Mouse (Mus musculus) heart, embryonic 13.5 days (tissue): ENCODE measurements around the gene Aanat. TPM values are rescaled to one million over a fixed set of nuclear protein-coding genes. Genes with fewer than 3 reads are reported as not detected.

Experiments
- ATAC-seq: fragments of 200-750 bp; cut with Nextera tagmentation; 2 replicates; pipeline ENCODE4 v1.8.0; 2017; ENCODE audit warnings: moderate TSS enrichment; ENCODE audit not compliant: insufficient number of reproducible peaks, low FRiP score, low TSS enrichment; ENCODE audit errors: extremely low read depth
- H3K27ac ChIP-seq: fragments of 300-500 bp; sonication (generic); replicated peaks from 2 replicates; pipeline ENCODE4 v1.5.1; 2015; ENCODE audit warnings: moderate library complexity, mild to moderate bottlenecking, inconsistent platforms
- H3K27me3 ChIP-seq: fragments of 300-500 bp; sonication (generic); replicated peaks from 2 replicates; pipeline ENCODE4 v1.6.1; 2015; ENCODE audit warnings: mild to moderate bottlenecking, inconsistent platforms
- H3K36me3 ChIP-seq: fragments of 300-500 bp; sonication (generic); 2 replicates; pipeline ENCODE4 v1.6.1; 2015; ENCODE audit warnings: mild to moderate bottlenecking, inconsistent platforms
- H3K4me1 ChIP-seq: fragments of 300-500 bp; sonication (generic); 2 replicates; pipeline ENCODE4 v1.6.1; 2015; ENCODE audit warnings: inconsistent platforms
- H3K4me2 ChIP-seq: fragments of 300-500 bp; sonication (generic); 2 replicates; pipeline ENCODE4 v1.6.1; 2015; ENCODE audit warnings: inconsistent platforms, mild to moderate bottlenecking, moderate library complexity
- H3K4me3 ChIP-seq: fragments of 300-500 bp; sonication (generic); 2 replicates; pipeline ENCODE4 v1.5.1; 2015; ENCODE audit warnings: moderate library complexity, mild to moderate bottlenecking, inconsistent platforms
- H3K9ac ChIP-seq: fragments of 300-500 bp; sonication (generic); 2 replicates; pipeline ENCODE4 v1.6.1; 2015; ENCODE audit warnings: inconsistent platforms, mild to moderate bottlenecking, moderate library complexity
- H3K9me3 ChIP-seq: fragments of 300-500 bp; sonication (generic); 2 replicates; pipeline ENCODE4 v1.6.1; 2016; ENCODE audit warnings: inconsistent platforms
- WGBS: fragments of 180-500 bp; shearing (Covaris S2); methylation state at CpG from one replicate; pipeline ENCODE4 v1.1.7; 2015; ENCODE audit warnings: mixed read lengths; 5-methylcytosine and 5-hydroxymethylcytosine counted together
- polyA plus RNA-seq: library from polyadenylated mRNA; unstranded; fragments of >200 nt; fragmentation: Nextera tagmentation; extraction: Ambion mirVana; gene quantifications from 2 replicates; pipeline ENCODE4 v1.2.1, GENCODE M21; 2015

Aanat gene
- polyA plus RNA-seq, 1 experiment from 2014 or later: not detected

DNA sequence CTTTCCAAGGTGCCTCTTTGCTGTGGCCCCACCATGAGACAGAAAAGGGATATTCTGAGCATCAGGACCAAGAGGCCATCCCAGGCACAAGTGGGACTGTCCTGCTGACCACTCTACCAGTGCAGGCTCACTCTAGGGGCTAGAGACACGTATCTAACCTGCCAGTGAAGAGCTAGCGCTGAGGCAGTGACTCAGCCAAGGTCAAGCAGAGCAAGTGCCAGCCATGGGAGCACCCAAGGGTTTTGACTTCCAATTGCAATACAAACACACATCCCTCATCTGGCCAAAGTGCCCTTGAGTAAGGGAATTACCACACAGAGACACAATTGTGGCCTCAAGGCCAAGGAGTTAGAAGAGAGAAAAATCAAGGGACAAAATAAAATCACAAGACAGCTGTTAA, 10.8 kb upstream of the Aanat start:
- no peak for ATAC-seq

DNA sequence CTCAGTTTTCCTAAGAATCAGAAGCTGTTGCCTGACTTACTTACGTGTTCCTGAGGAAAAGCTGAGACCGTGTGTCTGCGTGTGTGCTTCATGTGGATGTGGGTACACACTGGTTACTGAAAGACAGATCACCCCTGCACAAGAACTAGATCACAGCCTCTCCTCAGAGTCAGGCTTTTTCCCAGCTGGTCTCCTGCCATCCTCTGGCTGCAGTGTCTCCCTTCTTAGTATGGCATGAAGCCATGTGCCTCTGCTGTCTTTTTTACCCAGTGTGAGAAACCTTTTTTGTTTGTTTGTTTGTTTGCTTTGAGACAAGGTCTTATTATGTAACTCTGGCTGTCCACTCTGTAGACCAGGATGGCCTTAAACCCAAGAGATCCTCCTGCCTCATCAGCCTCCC, 7.0 kb upstream of the Aanat start:
- Histone ChIP-seq H3K27me3 (no peaks in the 10 kb centered on the region), H3K36me3 (0 out of 2 replicates have a peak, but pooled peaks cover 4% of the 10 kb centered on the region), H3K4me3 (peak overlapping the region; percentile 98), H3K27ac (no peak overlapping the region; the same call in 1 of the 2 replicates), H3K9ac (no peak overlapping the region), H3K9me3 (no peaks in the 10 kb centered on the region), H3K4me2 (peak overlapping the region; percentile 87), H3K4me1 (peaks cover 53% of the 10 kb centered on the region)
- 92% methylated on average over 3 of the region's 3 CpGs for WGBS
- no peak for ATAC-seq

More for the DNA sequence above, 10.8 kb upstream of the Aanat start:
- Histone ChIP-seq H3K9ac (peak overlapping the region; percentile 64), H3K9me3 (no peaks in the 10 kb centered on the region), H3K4me1 (peaks cover 89% of the 10 kb centered on the region), H3K27ac (peak overlapping the region; percentile 67), H3K36me3 (0 out of 2 replicates have a peak, but pooled peaks cover 4% of the 10 kb centered on the region), H3K4me3 (peak overlapping the region; percentile 25), H3K27me3 (no peaks in the 10 kb centered on the region), H3K4me2 (peak overlapping the region; percentile 87)
- WGBS: 65% methylated on average over 2 of the region's 2 CpGs

DNA sequence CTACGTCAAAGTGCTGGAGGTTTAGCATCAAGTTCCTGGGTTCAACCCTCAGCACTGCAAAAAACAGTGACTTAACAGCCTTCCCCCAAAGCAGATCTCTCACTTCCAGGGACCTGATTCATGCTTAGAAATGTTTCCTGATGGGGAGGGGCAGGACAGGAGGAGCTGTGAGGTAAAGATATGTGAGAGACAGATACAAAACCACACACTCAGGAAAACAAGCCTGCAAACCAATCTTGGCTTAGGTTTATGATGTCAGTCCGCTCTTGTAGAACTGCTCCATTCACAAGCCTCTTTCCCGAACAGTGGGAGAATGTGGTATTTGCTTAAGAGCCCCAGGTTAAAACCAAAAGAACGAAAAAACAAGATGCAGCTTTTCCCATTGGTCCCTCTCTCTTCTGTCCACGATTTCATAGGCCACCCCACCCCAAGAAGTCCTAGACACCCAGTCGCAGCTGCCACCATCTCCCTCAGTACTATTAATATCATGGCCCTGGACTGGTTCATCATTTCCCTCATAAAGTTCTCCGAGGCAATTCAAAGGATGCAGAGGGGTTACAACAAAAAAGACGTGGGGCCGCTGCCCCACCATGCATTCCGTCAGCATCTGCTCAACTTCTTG, 6.1 kb upstream of the Aanat start:
- Histone ChIP-seq H3K27me3 (no peaks in the 10 kb centered on the region), H3K4me3 (peak overlapping the region; percentile 98), H3K4me2 (peak overlapping the region; percentile 87), H3K27ac (peak overlapping the region; percentile 92), H3K36me3 (0 out of 2 replicates have a peak, but pooled peaks cover 4% of the 10 kb centered on the region), H3K9me3 (no peaks in the 10 kb centered on the region), H3K9ac (peak overlapping the region; percentile 98), H3K4me1 (peaks cover 45% of the 10 kb centered on the region)
- WGBS: 20% methylated on average over 10 of the region's 10 CpGs
- no peak for ATAC-seq

DNA sequence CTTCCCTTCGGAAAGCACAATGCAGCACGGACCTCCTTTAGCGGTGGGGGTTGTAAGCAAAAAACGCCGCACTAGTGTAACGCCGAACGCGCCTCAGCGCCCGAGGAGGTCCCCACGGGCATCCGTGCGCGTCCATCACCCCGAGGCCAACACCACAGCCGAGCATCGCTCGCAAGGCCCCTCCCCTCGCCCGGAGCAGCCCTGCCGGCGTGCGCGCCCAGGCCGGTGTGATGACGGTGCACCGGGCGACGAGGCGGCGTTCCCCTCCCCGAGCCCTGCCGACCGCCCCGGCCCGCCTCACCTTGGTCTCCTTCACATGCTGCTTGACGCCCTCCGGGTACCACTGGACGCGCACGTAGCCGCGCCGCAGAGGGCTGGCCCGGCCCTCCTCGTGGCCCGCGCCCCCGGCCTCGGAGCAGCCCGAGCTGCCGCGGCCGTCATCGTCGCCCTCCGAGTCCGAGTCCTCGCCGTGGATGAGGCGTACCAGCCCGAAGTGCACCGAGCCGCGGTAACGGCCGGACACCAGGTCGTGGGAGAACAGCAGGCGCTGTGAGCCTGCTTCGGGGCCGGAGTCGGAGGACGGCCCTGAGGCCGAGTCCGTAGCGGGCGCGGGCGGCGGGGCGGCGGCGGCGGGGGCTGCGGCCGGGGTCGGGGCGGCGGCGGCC, 5.4 kb upstream of the Aanat start:
- Histone ChIP-seq H3K27ac (peak overlapping the region; percentile 92), H3K4me2 (peak overlapping the region; percentile 87), H3K9ac (peak overlapping the region; percentile 98), H3K4me1 (peaks cover 40% of the 10 kb centered on the region), H3K36me3 (0 out of 2 replicates have a peak, but pooled peaks cover 4% of the 10 kb centered on the region), H3K9me3 (no peaks in the 10 kb centered on the region), H3K4me3 (peak overlapping the region; percentile 98), H3K27me3 (no peaks in the 10 kb centered on the region)
- WGBS: under 1% methylated on average over 86 of the region's 91 CpGs
- peak; percentile 75 for ATAC-seq

DNA sequence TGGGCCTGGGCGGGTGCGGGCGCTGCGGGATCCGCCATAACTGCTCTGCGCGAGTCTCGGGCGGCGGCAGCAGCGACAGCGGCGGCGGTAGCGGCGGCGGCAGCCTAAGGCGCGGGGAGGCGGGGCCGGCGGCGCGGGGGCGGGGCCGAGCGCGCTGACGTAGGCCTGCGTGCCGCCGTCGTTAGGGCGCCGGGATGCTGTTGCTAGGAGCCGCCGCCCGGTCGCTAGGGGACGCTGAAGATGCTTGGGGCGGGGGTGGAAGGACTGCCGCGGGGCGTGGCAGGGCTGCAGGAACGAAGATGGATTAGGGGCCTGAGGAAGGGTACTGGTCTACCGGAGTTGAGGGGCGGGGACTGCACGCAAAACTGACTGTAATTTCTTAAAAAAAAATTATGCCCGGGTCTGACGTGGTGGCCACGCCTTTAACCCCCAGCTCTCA, 4.8 kb upstream of the Aanat start, which contains the start of gene Ube2o:
TSS of gene Ube2o (minus strand) at position 72 of the 439 bp plus-strand sequence.
- H3K27me3 ChIP-seq: no peaks in the 10 kb centered on the region
- peak within 1 kb of the TSS; percentile 98 for H3K9ac ChIP-seq
- peak within 1 kb of the TSS; percentile 87 for H3K4me2 ChIP-seq
- peak within 1 kb of the TSS; percentile 92 for H3K27ac ChIP-seq
- under 1% methylated on average over 51 of the region's 51 CpGs for WGBS
- ATAC-seq: peak; percentile 86
- no peaks in the 10 kb centered on the region for H3K9me3 ChIP-seq
- H3K4me1 ChIP-seq: peaks cover 40% of the 10 kb centered on the region
- H3K4me3 ChIP-seq: peak within 1 kb of the TSS; percentile 98
- H3K36me3 ChIP-seq: 0 out of 2 replicates have a peak, but pooled peaks cover 4% of the 10 kb centered on the region

DNA sequence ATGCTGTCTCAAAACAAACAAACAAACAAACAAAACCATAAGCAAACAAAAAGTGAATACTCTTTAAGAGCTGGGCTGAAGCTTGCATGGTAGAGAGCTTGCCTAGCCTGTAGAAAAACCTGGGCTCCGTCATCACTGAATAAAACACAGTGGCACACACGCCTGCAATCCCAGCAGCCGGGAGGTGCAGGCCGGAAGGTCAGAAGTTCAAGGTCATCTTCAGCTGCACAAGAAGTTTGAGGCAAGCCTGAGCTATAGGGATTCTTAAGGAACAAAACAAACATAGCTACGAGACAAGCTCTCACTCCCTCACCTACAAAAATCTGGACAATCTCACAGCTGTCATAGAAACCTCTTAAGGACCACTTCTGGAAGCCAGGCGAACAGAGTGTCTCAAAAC, 550 bp upstream of the Aanat start:
- Histone ChIP-seq H3K9ac (no peak overlapping the region), H3K36me3 (no peaks in the 10 kb centered on the region), H3K9me3 (no peaks in the 10 kb centered on the region), H3K4me2 (no peak overlapping the region), H3K4me1 (peaks cover 24% of the 10 kb centered on the region), H3K27ac (no peak overlapping the region), H3K4me3 (no peak overlapping the region), H3K27me3 (peaks cover 15% of the 10 kb centered on the region)
- 50% methylated on average over 6 of the region's 6 CpGs for WGBS
- ATAC-seq: no peak

DNA sequence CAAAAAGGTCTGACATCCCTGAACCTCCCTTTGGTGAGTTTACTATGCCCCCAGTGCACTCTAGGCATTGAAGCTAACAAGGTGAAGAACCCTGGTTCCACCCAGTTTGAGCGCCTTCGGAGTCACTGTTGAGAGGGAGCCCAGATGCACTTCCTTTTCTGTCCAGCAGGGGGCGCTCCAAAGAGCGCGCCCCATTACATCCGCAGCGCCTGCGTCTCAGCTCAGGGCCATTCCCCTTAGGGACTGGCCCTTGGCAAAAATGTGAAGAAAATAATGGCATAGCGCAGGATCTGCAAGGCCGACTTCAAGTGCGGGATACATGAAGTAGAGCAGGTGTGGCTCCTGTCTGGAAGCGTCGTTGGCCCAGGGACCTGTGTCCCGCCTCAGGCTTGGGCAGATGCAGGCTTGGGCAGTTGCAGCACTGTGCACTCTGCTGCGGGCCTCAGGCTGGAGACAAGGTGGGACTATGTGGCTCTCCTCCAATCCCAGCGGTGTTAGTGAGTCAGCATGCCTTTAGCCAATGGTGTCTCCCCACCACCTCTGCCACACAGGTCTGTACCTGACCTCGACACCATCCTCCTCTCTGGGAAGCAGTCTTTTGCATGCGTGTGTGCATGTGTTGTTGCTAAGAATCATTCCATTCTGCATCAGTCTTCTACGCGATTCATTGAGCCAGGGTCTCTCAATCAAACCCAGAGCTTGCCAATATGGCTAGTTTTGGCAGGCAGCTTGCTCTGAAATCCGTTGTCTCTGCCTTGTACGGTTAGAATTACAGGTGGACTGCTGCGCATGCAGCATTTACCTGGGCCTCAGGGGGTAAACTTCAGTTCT, 784 bp downstream of the Aanat start:
- no peaks in the 10 kb centered on the region for H3K9me3 ChIP-seq
- H3K4me2 ChIP-seq: peak overlapping the region; percentile 35; the same call in 1 of the 2 replicates
- WGBS: 21% methylated on average over 23 of the region's 23 CpGs
- H3K9ac ChIP-seq: no peak overlapping the region
- H3K36me3 ChIP-seq: no peaks in the 10 kb centered on the region
- H3K4me1 ChIP-seq: peaks cover 23% of the 10 kb centered on the region
- ATAC-seq: peak; percentile 71; the same call in 1 of the 2 replicates
- no peak overlapping the region for H3K27ac ChIP-seq
- H3K27me3 ChIP-seq: peaks cover 15% of the 10 kb centered on the region
- H3K4me3 ChIP-seq: no peak overlapping the region

DNA sequence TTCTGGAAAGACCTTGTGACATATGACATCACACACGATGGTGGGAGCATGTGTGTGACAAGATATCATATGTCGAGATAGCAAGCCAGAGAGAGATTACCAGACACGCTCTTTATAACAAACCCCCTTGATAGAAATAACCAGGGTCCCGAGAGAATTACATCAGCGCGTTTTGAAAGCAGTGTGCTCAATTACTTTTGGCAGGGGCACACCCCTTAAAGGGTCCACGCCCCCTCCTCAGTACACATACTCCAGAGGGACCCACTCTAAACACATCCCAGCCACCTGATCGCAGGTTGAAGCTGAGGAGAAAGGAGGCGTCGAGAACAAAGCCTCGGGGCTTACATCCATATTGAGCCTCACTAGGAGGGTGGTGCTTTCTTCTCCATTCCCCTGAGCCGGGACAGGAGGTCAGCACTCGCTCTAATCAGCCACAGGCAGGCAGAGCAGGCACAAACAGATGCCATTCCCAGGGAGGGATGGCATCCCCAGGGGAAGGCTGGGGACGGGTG, 2.8 kb downstream of the Aanat start:
- WGBS: 20% methylated on average over 14 of the region's 14 CpGs
- Histone ChIP-seq H3K4me1 (peaks cover 27% of the 10 kb centered on the region), H3K9ac (0 out of 2 replicates have a peak overlapping the region, but pooled peaks have one; percentile 25), H3K9me3 (no peaks in the 10 kb centered on the region), H3K36me3 (no peaks in the 10 kb centered on the region), H3K27ac (no peak overlapping the region), H3K4me3 (no peak overlapping the region), H3K4me2 (peak overlapping the region; percentile 6), H3K27me3 (peaks cover 15% of the 10 kb centered on the region)
- ATAC-seq: no peak

DNA sequence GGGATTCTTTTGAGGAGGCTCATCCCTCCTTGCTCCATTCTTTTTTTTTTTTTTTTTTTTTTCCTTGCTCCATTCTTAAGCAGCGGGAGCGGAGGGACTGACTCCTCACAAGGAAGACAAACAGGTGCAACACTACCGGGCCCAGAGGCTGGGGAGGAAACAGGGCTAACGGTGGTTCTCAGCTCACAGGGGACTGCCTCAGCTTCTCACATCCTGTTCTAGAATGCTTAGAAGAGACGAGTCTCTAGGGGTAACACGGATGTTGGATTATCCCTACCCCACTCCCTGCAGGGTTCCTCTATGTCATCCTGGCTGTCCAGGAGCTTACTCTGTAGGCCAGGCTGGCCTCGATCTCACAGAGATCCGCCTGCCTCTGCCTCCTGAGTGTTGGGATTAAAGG, 3.3 kb downstream of the Aanat start:
- peaks cover 15% of the 10 kb centered on the region for H3K27me3 ChIP-seq
- no peaks in the 10 kb centered on the region for H3K9me3 ChIP-seq
- no peak overlapping the region for H3K4me3 ChIP-seq
- ATAC-seq: no peak
- WGBS: 58% methylated on average over 8 of the region's 8 CpGs
- no peak overlapping the region for H3K27ac ChIP-seq
- 0 out of 2 replicates have a peak overlapping the region, but pooled peaks have one; percentile 25 for H3K9ac ChIP-seq
- H3K36me3 ChIP-seq: no peaks in the 10 kb centered on the region
- no peak overlapping the region for H3K4me2 ChIP-seq
- peaks cover 27% of the 10 kb centered on the region for H3K4me1 ChIP-seq

DNA sequence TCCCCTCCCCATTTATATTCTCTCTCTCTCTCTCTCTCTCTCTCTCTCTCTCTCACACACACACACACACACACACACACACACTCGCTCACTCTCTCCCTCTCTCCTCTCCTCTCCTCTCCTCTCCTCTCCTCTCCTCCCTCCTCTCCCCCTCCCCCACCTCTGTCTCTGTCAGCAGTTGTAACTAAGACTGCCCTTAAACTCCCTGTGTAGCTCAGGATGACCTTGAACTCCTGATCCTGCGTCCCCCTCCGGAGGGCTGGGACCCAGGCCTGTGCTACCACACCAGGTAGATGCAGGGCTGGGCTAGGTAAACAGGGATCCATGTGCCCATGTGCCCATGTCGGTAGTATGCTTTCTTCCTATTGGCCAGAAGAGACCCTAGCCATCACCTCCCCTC, 5.4 kb downstream of the Aanat start:
- H3K9ac ChIP-seq: no peak overlapping the region
- H3K27me3 ChIP-seq: peaks cover 18% of the 10 kb centered on the region
- no peak overlapping the region for H3K4me3 ChIP-seq
- peaks cover 18% of the 10 kb centered on the region for H3K4me1 ChIP-seq
- ATAC-seq: no peak
- no peak overlapping the region for H3K27ac ChIP-seq
- whole genome bisulfite sequencing: 70% methylated on average over 4 of the region's 4 CpGs
- H3K4me2 ChIP-seq: no peak overlapping the region
- no peaks in the 10 kb centered on the region for H3K9me3 ChIP-seq
- H3K36me3 ChIP-seq: peaks cover 3% of the 10 kb centered on the region

DNA sequence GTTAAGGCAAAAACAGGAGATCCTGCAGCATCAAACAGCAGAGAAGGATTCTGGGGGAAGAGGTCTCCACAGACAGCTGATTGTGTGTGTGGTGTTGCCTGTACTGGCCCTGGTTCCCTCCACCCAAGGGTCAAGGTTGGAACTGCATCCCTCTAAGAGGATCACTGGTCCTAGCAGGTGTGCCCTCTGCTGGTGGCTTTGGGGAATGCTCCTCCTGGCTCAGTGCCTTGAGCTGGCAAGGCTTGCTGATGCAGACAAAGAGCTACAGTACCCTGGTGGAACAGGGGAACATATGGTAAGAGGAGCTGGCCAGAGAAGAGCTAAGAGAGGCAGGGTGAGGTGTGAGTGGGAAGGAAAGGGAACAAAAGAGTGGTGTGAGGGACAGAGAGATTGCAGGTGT, 6.2 kb downstream of the Aanat start:
- Histone ChIP-seq H3K4me3 (no peak overlapping the region), H3K27me3 (peaks cover 15% of the 10 kb centered on the region), H3K27ac (0 out of 2 replicates have a peak overlapping the region, but pooled peaks have one; percentile 16), H3K36me3 (peaks cover 11% of the 10 kb centered on the region), H3K4me1 (peaks cover 13% of the 10 kb centered on the region), H3K9me3 (no peaks in the 10 kb centered on the region), H3K4me2 (no peak overlapping the region), H3K9ac (no peak overlapping the region)
- 0 out of 2 replicates have a peak, but pooled peaks have one; percentile 55 for ATAC-seq
